Mouse (Mus musculus) kidney, embryonic 16.5 days (tissue): ENCODE data around the gene Fcgrt. TPM values are rescaled to one million over a fixed set of nuclear protein-coding genes. Genes with fewer than 3 reads are reported as not detected.

Source experiments
- ATAC-seq: fragments of 200-750 bp; cut with Nextera tagmentation; 2 replicates; pipeline ENCODE4 v1.8.0; 2017; ENCODE audit warnings: moderate TSS enrichment; ENCODE audit not compliant: low FRiP score, low TSS enrichment
- H3K27ac ChIP-seq: fragments of 300-500 bp; sonication (generic); 2 replicates; pipeline ENCODE4 v1.5.1; 2014; ENCODE audit warnings: low read length
- H3K27me3 ChIP-seq: fragments of 300-500 bp; sonication (generic); 2 replicates; pipeline ENCODE4 v1.6.1; 2014; ENCODE audit warnings: low read length, control low read depth, mixed read lengths; ENCODE audit not compliant: insufficient read depth
- H3K36me3 ChIP-seq: fragments of 300-500 bp; sonication (generic); 2 replicates; pipeline ENCODE4 v1.6.1; 2014; ENCODE audit warnings: low read length, control low read depth, mixed read lengths; ENCODE audit not compliant: insufficient read depth
- H3K4me1 ChIP-seq: fragments of 300-500 bp; sonication (generic); 2 replicates; pipeline ENCODE4 v1.6.1; 2014; ENCODE audit warnings: low read length, control low read depth, mixed read lengths; ENCODE audit not compliant: insufficient read depth
- H3K4me2 ChIP-seq: fragments of 300-500 bp; sonication (generic); replicated peaks from 2 replicates; pipeline ENCODE4 v1.6.1; 2014; ENCODE audit warnings: low read depth, low read length
- H3K4me3 ChIP-seq: fragments of 300-500 bp; sonication (generic); 2 replicates; pipeline ENCODE4 v1.5.1; 2014; ENCODE audit warnings: mild to moderate bottlenecking, low read length
- H3K9ac ChIP-seq: fragments of 300-500 bp; sonication (generic); replicated peaks from 2 replicates; pipeline ENCODE4 v1.6.1; 2014; ENCODE audit warnings: low read length
- H3K9me3 ChIP-seq: fragments of 300-500 bp; sonication (generic); 2 replicates; pipeline ENCODE4 v1.6.1; 2016; ENCODE audit warnings: low read length, control low read depth
- WGBS: fragments of 180-500 bp; shearing (Covaris S2); extraction: QIAGEN DNeasy Blood & Tissue Kit; methylation state at CpG from one replicate; pipeline ENCODE4 v1.1.7; 2014; 5-methylcytosine and 5-hydroxymethylcytosine counted together
- microRNA counts: library from miRNA; unstranded; fragments of <30 nt; microRNA quantifications from one replicate; lab custom pipeline; 2016
- microRNA-seq: library from miRNA; unstranded; fragments of <30 nt; microRNA quantifications from one replicate; pipeline ENCODE4, GENCODE M21; 2016
- polyA plus RNA-seq: library from polyadenylated mRNA; unstranded; fragments of >200 nt; fragmentation: Nextera tagmentation; extraction: Ambion mirVana; gene quantifications from 2 replicates; pipeline ENCODE4 v1.2.1, GENCODE M21; 2015

The Fcgrt gene
- polyA plus RNA-seq, 1 experiment from 2014 or later: 114 TPM

GRCm38 (mm10) chr7:45043307-45043706, 60.3 kb downstream of the Fcgrt start:
- H3K36me3 ChIP-seq: peaks cover 93% of the 10 kb centered on the region
- no peak overlapping the region for H3K4me2 ChIP-seq
- H3K9me3 ChIP-seq: no peaks in the 10 kb centered on the region
- H3K4me1 ChIP-seq: no peaks in the 10 kb centered on the region
- 94% methylated on average over 12 of the region's 14 CpGs for WGBS
- ATAC-seq: no peak
- no peaks in the 10 kb centered on the region for H3K27me3 ChIP-seq
- no peak overlapping the region for H3K27ac ChIP-seq
- H3K9ac ChIP-seq: no peak overlapping the region
- H3K4me3 ChIP-seq: no peak overlapping the region

MicroRNA genes within 50 kb of the gene (microRNA counts, 519-probe panel; counts per million panel counts)
- microRNA mmu-miR-150 (lab: Ali Mortazavi, UCI): 2,595 counts per million, percentile 64 among the panel's probes with 10 or more counts

Small RNA genes within 50 kb of the gene (microRNA-seq; reads per million reads assigned to microRNA genes)
- 28.0 reads per million, percentile 41 among the genes with 10 or more reads in this experiment for gene Mir150
- gene Mir5121: 15.0 reads per million, percentile 35 among the genes with 10 or more reads in this experiment

Other genes with a start within 250 kb of the Fcgrt start
- 38.7 and 40.4 TPM in 2 replicates for gene Pnkp, start 246.7 kb downstream of the Fcgrt start, polyA plus RNA-seq
- gene Ptov1, start 234.1 kb downstream of the Fcgrt start, polyA plus RNA-seq: 371 and 404 TPM in 2 replicates
- 136 and 149 TPM in 2 replicates for gene Med25, start 211.1 kb downstream of the Fcgrt start, polyA plus RNA-seq
- 27.7 and 28.4 TPM in 2 replicates for gene Fuz, start 207.8 kb downstream of the Fcgrt start, polyA plus RNA-seq
- 72.9 and 75.3 TPM in 2 replicates for gene Ap2a1, start 174.4 kb downstream of the Fcgrt start, polyA plus RNA-seq
- gene Tsks, start 160.6 kb downstream of the Fcgrt start, polyA plus RNA-seq: 0.10 and 0.24 TPM in 2 replicates
- gene Cpt1c, start 129.0 kb downstream of the Fcgrt start, polyA plus RNA-seq: 22.4 and 23.8 TPM in 2 replicates
- 681 and 701 TPM in 2 replicates for gene Prmt1, start 117.3 kb downstream of the Fcgrt start, polyA plus RNA-seq
- 109 TPM in 2 replicates for gene Irf3, start 106.2 kb downstream of the Fcgrt start, polyA plus RNA-seq
- gene Bcl2l12, start 105.1 kb downstream of the Fcgrt start, polyA plus RNA-seq: 56.1 and 61.9 TPM in 2 replicates
- gene Scaf1, start 87.5 kb downstream of the Fcgrt start, polyA plus RNA-seq: 30.6 and 36.4 TPM in 2 replicates
- 42.9 and 44.1 TPM in 2 replicates for gene Rras, start 85.9 kb downstream of the Fcgrt start, polyA plus RNA-seq
- gene Prr12, start 51.0 kb downstream of the Fcgrt start, polyA plus RNA-seq: 12.9 and 13.8 TPM in 2 replicates
- 85.2 and 86.3 TPM in 2 replicates for gene Nosip, start 41.4 kb downstream of the Fcgrt start, polyA plus RNA-seq
- 42.4 and 44.9 TPM in 2 replicates for gene Prrg2, start 41.2 kb downstream of the Fcgrt start, polyA plus RNA-seq
- gene Rcn3, start 11.6 kb downstream of the Fcgrt start, polyA plus RNA-seq: 352 and 369 TPM in 2 replicates
- 1,363 and 1,408 TPM in 2 replicates for gene Rps11, start 20.6 kb upstream of the Fcgrt start, polyA plus RNA-seq
- gene Rpl13a, start 24.9 kb upstream of the Fcgrt start, polyA plus RNA-seq: 1,083 and 1,117 TPM in 2 replicates
- gene Gm45713, start 32.4 kb upstream of the Fcgrt start, polyA plus RNA-seq: 0.18 TPM in 1 of 2 replicates, not detected in the other
- 0.95 and 1.9 TPM in 2 replicates for gene Flt3l, start 32.6 kb upstream of the Fcgrt start, polyA plus RNA-seq
- 109 and 112 TPM in 2 replicates for gene Pih1d1, start 50.5 kb upstream of the Fcgrt start, polyA plus RNA-seq
- 81.2 and 88.6 TPM in 2 replicates for gene Aldh16a1, start 50.7 kb upstream of the Fcgrt start, polyA plus RNA-seq
- gene Slc17a7, start 60.1 kb upstream of the Fcgrt start, polyA plus RNA-seq: 0.19 and 0.42 TPM in 2 replicates
- gene Gfy, start 75.7 kb upstream of the Fcgrt start, polyA plus RNA-seq: not detected in 2 replicates
- gene Pth2, start 77.1 kb upstream of the Fcgrt start, polyA plus RNA-seq: not detected in 2 replicates
- gene Ccdc155, start 101.0 kb upstream of the Fcgrt start, polyA plus RNA-seq: 0.85 and 0.86 TPM in 2 replicates
- 0.78 TPM in 1 of 2 replicates, not detected in the other for gene Dkkl1, start 108.3 kb upstream of the Fcgrt start, polyA plus RNA-seq
- gene Tead2, start 111.9 kb upstream of the Fcgrt start, polyA plus RNA-seq: 195 and 203 TPM in 2 replicates
- 1.0 and 1.1 TPM in 2 replicates for gene Cd37, start 135.3 kb upstream of the Fcgrt start, polyA plus RNA-seq
- 0.28 and 0.30 TPM in 2 replicates for gene Slc6a16, start 137.2 kb upstream of the Fcgrt start, polyA plus RNA-seq
- not detected in 2 replicates for gene Slc6a21, start 173.7 kb upstream of the Fcgrt start, polyA plus RNA-seq
- gene Trpm4, start 229.9 kb upstream of the Fcgrt start, polyA plus RNA-seq: 22.3 and 23.6 TPM in 2 replicates
- gene Hrc, start 231.4 kb upstream of the Fcgrt start, polyA plus RNA-seq: 1.7 and 1.8 TPM in 2 replicates